ENCODE assay signal across 8 mouse cellular contexts in genomic region chr9:114688953-114689407, GRCm38 (mm10). TPM values are rescaled to one million over a fixed set of nuclear protein-coding genes. Genes with fewer than 3 reads are reported as not detected.
DNase-seq lines count a peak whose midpoint lies in the region; ATAC-seq and TF ChIP-seq lines count a peak whose summit lies in the region.

No protein-coding gene starts in this region.

- H3K9ac ChIP-seq in embryonic facial prominence, embryonic 13.5 days: peak overlapping the region; percentile 96
- H3K9ac ChIP-seq in intestine, postnatal 0 days (ENCODE audit: low read depth, low read length): peak overlapping the region; percentile 93

- no peak for DNase-seq in gastrocnemius, adult 2 months
- no peak for DNase-seq in gastrocnemius, adult 18-20 months (ENCODE audit: low spot score)
- peak; percentile 73 for DNase-seq in testis, postnatal 14 days (ENCODE audit: low spot score)
- DNase-seq in Muller cell, postnatal 12 days (ENCODE audit: inconsistent ontology term): no peak

- 0% methylated on average over 50 of the region's 50 CpGs for WGBS in embryonic facial prominence, embryonic 13.5 days
- WGBS in intestine, postnatal 0 days: under 1% methylated on average over 50 of the region's 50 CpGs

- no peaks in the 10 kb centered on the region for H3K9me3 ChIP-seq in embryonic facial prominence, embryonic 13.5 days
- H3K9me3 ChIP-seq in intestine, postnatal 0 days (ENCODE audit: control insufficient read depth): no peaks in the 10 kb centered on the region
- H3K9me3 ChIP-seq in megakaryocyte, embryonic 14.5 days: no peaks in the 10 kb centered on the region

- peaks cover 20% of the 10 kb centered on the region for H3K36me3 ChIP-seq in embryonic facial prominence, embryonic 13.5 days
- peaks cover 13% of the 10 kb centered on the region; the same call in 1 of the 2 replicates for H3K36me3 ChIP-seq in intestine, postnatal 0 days (ENCODE audit: control insufficient read depth, insufficient read depth)
- H3K36me3 ChIP-seq in megakaryocyte, embryonic 14.5 days (replicated peaks; ENCODE audit: low read length): peaks cover 25% of the 10 kb centered on the region

- peak; percentile 53 for ATAC-seq in CD4-positive, CD25-positive, alpha-beta regulatory T cell, adult 4 months
- peak; percentile 70 for ATAC-seq in embryonic facial prominence, embryonic 13.5 days (ENCODE audit: insufficient number of reproducible peaks, insufficient read depth, low FRiP score, low TSS enrichment, low read depth)
- peak; percentile 66 for ATAC-seq in intestine, postnatal 0 days

- intact Hi-C loops in gastrocnemius, adult 2 months (cut with DNase I): loop anchor here (2.0 to 5.0 kb wide), 3 partner anchors 40 to 48 kb away; partner anchors contain the start of genes Cmtm6 and Cnot10

- H3K27me3 ChIP-seq in embryonic facial prominence, embryonic 13.5 days: no peaks in the 10 kb centered on the region
- H3K27me3 ChIP-seq in intestine, postnatal 0 days (replicated peaks; ENCODE audit: control insufficient read depth, insufficient read depth, low read length): no peaks in the 10 kb centered on the region
- H3K27me3 ChIP-seq in megakaryocyte, embryonic 14.5 days (replicated peaks): no peaks in the 10 kb centered on the region

- H3K4me3 ChIP-seq in gastrocnemius, adult 2 months: peak overlapping the region; percentile 88
- H3K4me3 ChIP-seq in embryonic facial prominence, embryonic 13.5 days: peak overlapping the region; percentile 91
- peak overlapping the region; percentile 88 for H3K4me3 ChIP-seq in intestine, postnatal 0 days (ENCODE audit: low read depth, low read length)
- peak overlapping the region; percentile 98 for H3K4me3 ChIP-seq in megakaryocyte, embryonic 14.5 days (replicated peaks)

- peak overlapping the region; percentile 95 for H3K27ac ChIP-seq in gastrocnemius, adult 2 months
- H3K27ac ChIP-seq in embryonic facial prominence, embryonic 13.5 days: peak overlapping the region; percentile 88
- peak overlapping the region; percentile 99 for H3K27ac ChIP-seq in intestine, postnatal 0 days (ENCODE audit: low read depth, low read length)

- TF ChIP-seq CTCF in gastrocnemius, adult 2 months (IDR thresholded peaks at IDR 0.05): no peak
- TF ChIP-seq CTCF in intestine, postnatal 0 days (IDR thresholded peaks at IDR 0.05; ENCODE audit: low read depth): no peak

- peak overlapping the region; percentile 92 for H3K4me2 ChIP-seq in embryonic facial prominence, embryonic 13.5 days
- H3K4me2 ChIP-seq in intestine, postnatal 0 days (replicated peaks; ENCODE audit: low read depth): peak overlapping the region; percentile 90

- peaks cover 23% of the 10 kb centered on the region for H3K4me1 ChIP-seq in embryonic facial prominence, embryonic 13.5 days
- 0 out of 2 replicates have a peak, but pooled peaks cover 8% of the 10 kb centered on the region for H3K4me1 ChIP-seq in intestine, postnatal 0 days (replicated peaks; ENCODE audit: control insufficient read depth, insufficient read depth, low read length)
- peaks cover 33% of the 10 kb centered on the region for H3K4me1 ChIP-seq in megakaryocyte, embryonic 14.5 days

RNA-seq across cellular contexts. Expression of gene Dync1li1, which starts 0.4 kb away (rescaled TPM):
- 10 to 100 TPM; 33.7 to 36.5 TPM for total RNA-seq in gastrocnemius, adult 2 months (2021)
- total RNA-seq in gastrocnemius, adult 18-20 months (2021): 10 to 100 TPM; 32.0 to 32.7 TPM
- polyA plus RNA-seq in CD4-positive, CD25-positive, alpha-beta regulatory T cell, adult 4 months (2017; shearing (Covaris generic)): 10 to 100 TPM; 45.1 to 46.5 TPM
- polyA plus RNA-seq in embryonic facial prominence, embryonic 13.5 days (2015; fragmentation: Nextera tagmentation; extraction: Ambion mirVana): 68.3 and 68.5 TPM in 2 replicates
- polyA plus RNA-seq in intestine, postnatal 0 days (2015; fragmentation: Nextera tagmentation; extraction: Ambion mirVana): 39.3 and 40.0 TPM in 2 replicates
- polyA plus RNA-seq in megakaryocyte, embryonic 14.5 days (2012; ENCODE audit: insufficient read depth, low replicate concordance): 12.7 and 15.1 TPM in 2 replicates

RNA-seq across cellular contexts. Expression of gene Cmtm6, which starts 41.9 kb away (rescaled TPM):
- total RNA-seq in gastrocnemius, adult 2 months (2021): 1 to 10 TPM; 7.3 to 7.9 TPM
- total RNA-seq in gastrocnemius, adult 18-20 months (2021): 1 to 10 TPM; 5.8 to 7.4 TPM
- polyA plus RNA-seq in CD4-positive, CD25-positive, alpha-beta regulatory T cell, adult 4 months (2017; shearing (Covaris generic)): 10 to 100 TPM; 74.0 to 81.7 TPM
- 32.6 and 38.3 TPM in 2 replicates for polyA plus RNA-seq in embryonic facial prominence, embryonic 13.5 days (2015; fragmentation: Nextera tagmentation; extraction: Ambion mirVana)
- 87.8 and 98.2 TPM in 2 replicates for polyA plus RNA-seq in intestine, postnatal 0 days (2015; fragmentation: Nextera tagmentation; extraction: Ambion mirVana)
- 4.9 and 10.3 TPM in 2 replicates for polyA plus RNA-seq in megakaryocyte, embryonic 14.5 days (2012; ENCODE audit: insufficient read depth, low replicate concordance)

RNA-seq across cellular contexts. Expression of gene Cnot10, which starts 49.0 kb away (rescaled TPM):
- total RNA-seq in gastrocnemius, adult 2 months (2021): 10 to 100 TPM; 17.1 TPM
- 10 to 100 TPM; 15.2 to 15.4 TPM for total RNA-seq in gastrocnemius, adult 18-20 months (2021)
- 10 to 100 TPM; 23.9 to 24.1 TPM for polyA plus RNA-seq in CD4-positive, CD25-positive, alpha-beta regulatory T cell, adult 4 months (2017; shearing (Covaris generic))
- 77.0 and 83.5 TPM in 2 replicates for polyA plus RNA-seq in embryonic facial prominence, embryonic 13.5 days (2015; fragmentation: Nextera tagmentation; extraction: Ambion mirVana)
- 22.5 and 25.0 TPM in 2 replicates for polyA plus RNA-seq in intestine, postnatal 0 days (2015; fragmentation: Nextera tagmentation; extraction: Ambion mirVana)
- polyA plus RNA-seq in megakaryocyte, embryonic 14.5 days (2012; ENCODE audit: insufficient read depth, low replicate concordance): 7.8 and 9.6 TPM in 2 replicates
